Comparison of ENCODE assay signal across 8 mouse cellular contexts in genomic region chr9:94456085-94456531, GRCm38 (mm10).
DNase-seq lines count a peak whose midpoint lies in the region; ATAC-seq and TF ChIP-seq lines count a peak whose summit lies in the region.
"Had no signal": no experiment of that assay in that cellular context is flagged by ENCODE, and none has a peak within 500 bp of the region (broad histone marks: within the 10 kb centered on the region; RNA-seq: fewer than 3 reads in every experiment).

No protein-coding gene starts in this region.

- H3K27me3 ChIP-seq in midbrain, embryonic 16.5 days (ENCODE audit: control insufficient read depth, insufficient read depth, low read depth, low read length) = no peaks in the 10 kb centered on the region
- no peaks in the 10 kb centered on the region for H3K27me3 ChIP-seq in midbrain, embryonic 11.5 days (ENCODE audit: control insufficient read depth, insufficient read depth, low read length)
- H3K27me3 ChIP-seq in forebrain, embryonic 14.5 days (replicated peaks; ENCODE audit: control insufficient read depth, insufficient read depth, low read length) = no peaks in the 10 kb centered on the region
- H3K27me3 ChIP-seq in kidney, postnatal 0 days (ENCODE audit: insufficient read depth, low read length) = no peaks in the 10 kb centered on the region
- H3K27me3 ChIP-seq: lung, embryonic 15.5 days had no signal

- H3K4me2 ChIP-seq in midbrain, embryonic 16.5 days (ENCODE audit: low read length) = no peak overlapping the region
- H3K4me2 ChIP-seq in midbrain, embryonic 11.5 days = no peak overlapping the region
- no peak overlapping the region for H3K4me2 ChIP-seq in forebrain, embryonic 14.5 days (ENCODE audit: low read length)
- no peak overlapping the region for H3K4me2 ChIP-seq in kidney, postnatal 0 days (ENCODE audit: low read length)
- H3K4me2 ChIP-seq: lung, embryonic 15.5 days had no signal

- WGBS in midbrain, embryonic 16.5 days = 68% methylated on average over 6 of the region's 6 CpGs
- WGBS in midbrain, embryonic 11.5 days = 77% methylated on average over 6 of the region's 6 CpGs
- 12% methylated on average over 6 of the region's 6 CpGs for WGBS in forebrain, embryonic 14.5 days
- WGBS in kidney, postnatal 0 days = 47% methylated on average over 6 of the region's 6 CpGs

- no peak for TF ChIP-seq CTCF in kidney, postnatal 0 days (IDR thresholded peaks at IDR 0.05; ENCODE audit: low read depth)

- H3K4me3 ChIP-seq in midbrain, embryonic 16.5 days (ENCODE audit: low read depth, low read length) = no peak overlapping the region
- no peak overlapping the region for H3K4me3 ChIP-seq in midbrain, embryonic 11.5 days (ENCODE audit: low read depth, low read length)
- H3K4me3 ChIP-seq in forebrain, embryonic 14.5 days (ENCODE audit: low read depth, low read length) = no peak overlapping the region
- no peak overlapping the region for H3K4me3 ChIP-seq in kidney, postnatal 0 days (replicated peaks; ENCODE audit: low read depth, low read length)
- H3K4me3 ChIP-seq: lung, embryonic 15.5 days had no signal

- ATAC-seq in midbrain, embryonic 16.5 days = 0 out of 2 replicates have a peak, but pooled peaks have one; percentile 56
- ATAC-seq in midbrain, embryonic 11.5 days (ENCODE audit: low FRiP score) = no peak
- peak; percentile 95 for ATAC-seq in forebrain, embryonic 14.5 days
- ATAC-seq in kidney, postnatal 0 days (replicated peaks; ENCODE audit: low FRiP score, low read depth) = peak; percentile 69; the same call in 1 of the 2 replicates

- H3K36me3 ChIP-seq in midbrain, embryonic 16.5 days (ENCODE audit: control insufficient read depth, insufficient read depth, low read length) = no peaks in the 10 kb centered on the region
- H3K36me3 ChIP-seq in midbrain, embryonic 11.5 days (ENCODE audit: control insufficient read depth, insufficient read depth, low read length) = no peaks in the 10 kb centered on the region
- no peaks in the 10 kb centered on the region for H3K36me3 ChIP-seq in forebrain, embryonic 14.5 days (ENCODE audit: control insufficient read depth, insufficient read depth, low read length)
- no peaks in the 10 kb centered on the region for H3K36me3 ChIP-seq in kidney, postnatal 0 days (ENCODE audit: insufficient read depth, low read length)
- H3K36me3 ChIP-seq: lung, embryonic 15.5 days had no signal

- no peak for DNase-seq in midbrain, embryonic 11.5 days (ENCODE audit: low spot score, missing footprints)
- DNase-seq in forebrain, embryonic 14.5 days (ENCODE audit: low spot score) = peak; percentile 88
- peak; percentile 29 for DNase-seq in kidney, postnatal 0 days (ENCODE audit: low spot score)
- peak; percentile 47 for DNase-seq in retina, postnatal 1 day
- no peak for DNase-seq in left cerebral cortex, adult 9 months (ENCODE audit: low spot score in 2 of 2)
- DNase-seq in B cell, adult 2 months = no peak

- H3K27ac ChIP-seq in midbrain, embryonic 16.5 days (ENCODE audit: low read length) = no peak overlapping the region
- H3K27ac ChIP-seq in midbrain, embryonic 11.5 days (ENCODE audit: low read depth, low read length) = no peak overlapping the region
- H3K27ac ChIP-seq in forebrain, embryonic 14.5 days (ENCODE audit: low read depth, low read length) = no peak overlapping the region
- H3K27ac ChIP-seq in kidney, postnatal 0 days = no peak overlapping the region
- H3K27ac ChIP-seq: lung, embryonic 15.5 days had no signal

- H3K9ac ChIP-seq in midbrain, embryonic 16.5 days (ENCODE audit: low read depth, low read length) = no peak overlapping the region
- no peak overlapping the region for H3K9ac ChIP-seq in midbrain, embryonic 11.5 days (ENCODE audit: low read length)
- H3K9ac ChIP-seq in forebrain, embryonic 14.5 days (ENCODE audit: low read length) = no peak overlapping the region
- no peak overlapping the region for H3K9ac ChIP-seq in kidney, postnatal 0 days (ENCODE audit: low read depth, low read length)
- H3K9ac ChIP-seq: lung, embryonic 15.5 days had no signal

- no peaks in the 10 kb centered on the region for H3K4me1 ChIP-seq in midbrain, embryonic 16.5 days (ENCODE audit: control insufficient read depth, insufficient read depth, low read length)
- 0 out of 2 replicates have a peak, but pooled peaks cover 2% of the 10 kb centered on the region for H3K4me1 ChIP-seq in midbrain, embryonic 11.5 days (ENCODE audit: control insufficient read depth, insufficient read depth, low read length)
- H3K4me1 ChIP-seq in forebrain, embryonic 14.5 days (ENCODE audit: control insufficient read depth, insufficient read depth, low read length) = peaks cover 2% of the 10 kb centered on the region; the same call in 1 of the 2 replicates
- no peaks in the 10 kb centered on the region for H3K4me1 ChIP-seq in kidney, postnatal 0 days (replicated peaks; ENCODE audit: insufficient read depth, low read length)

- no peaks in the 10 kb centered on the region for H3K9me3 ChIP-seq in midbrain, embryonic 16.5 days (replicated peaks; ENCODE audit: control insufficient read depth, low read length, poor library complexity, severe bottlenecking)
- no peaks in the 10 kb centered on the region for H3K9me3 ChIP-seq in midbrain, embryonic 11.5 days (ENCODE audit: control insufficient read depth, low read length)
- H3K9me3 ChIP-seq in forebrain, embryonic 14.5 days (replicated peaks; ENCODE audit: control insufficient read depth, low read length) = no peaks in the 10 kb centered on the region
- no peaks in the 10 kb centered on the region for H3K9me3 ChIP-seq in kidney, postnatal 0 days (replicated peaks; ENCODE audit: low read length)
- H3K9me3 ChIP-seq: lung, embryonic 15.5 days had no signal

Comparison
In these comparisons a context has a peak if more than half of its experiments do, and no peak if none do; other contexts are left out.
1. DNase-seq: peak in forebrain, embryonic 14.5 days (single experiment), kidney, postnatal 0 days (single experiment) and retina, postnatal 1 day (single experiment); none in midbrain, embryonic 11.5 days (single experiment), left cerebral cortex, adult 9 months (0 of 2) and B cell, adult 2 months (0 of 2).